Mouse (Mus musculus): ENCODE measurements around the gene Dip2b.

DNA sequence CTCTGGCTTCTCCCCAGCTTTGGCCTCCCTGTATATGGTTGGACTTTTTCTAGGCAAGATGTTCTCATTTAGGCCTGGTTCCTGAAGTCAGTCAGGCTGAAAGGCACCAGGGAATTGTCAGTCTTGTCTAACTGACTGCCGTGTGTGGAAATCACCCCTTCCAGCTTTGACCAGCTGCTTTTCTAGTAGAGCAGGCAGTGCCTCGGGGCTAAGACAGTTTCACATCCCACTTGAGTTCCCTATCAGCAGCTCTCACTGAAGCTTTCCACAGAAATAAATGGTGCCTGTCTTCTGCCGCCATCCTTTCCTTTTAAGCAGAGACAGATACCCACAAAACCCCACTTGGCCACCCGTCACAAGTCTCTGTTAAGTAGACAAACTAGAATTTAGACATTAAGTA lies 112.1 kb downstream of the Dip2b start:
- TF ChIP-seq POLR2A (IDR thresholded peaks at IDR 0.05; ENCODE audit: insufficient read depth, low read length) (no peak), CTCF (IDR thresholded peaks at IDR 0.05; ENCODE audit: low read depth, low read length) (no peak), EP300 (IDR thresholded peaks at IDR 0.05; ENCODE audit: insufficient read depth, low read depth, low read length) (no peak)

All from ES-Bruce4 (cell line).